Mouse (Mus musculus): Measurements from ENCODE around the gene Uqcrc1. TPM values are rescaled to one million over a fixed set of nuclear protein-coding genes. Genes with fewer than 3 reads are reported as not detected.
A peak's percentile ranks its signal among the peaks of the same experiment; 100 is the strongest.

The Uqcrc1 gene
- polyA plus RNA-seq, 1 experiment from 2014 or later, result 354 TPM

DNA sequence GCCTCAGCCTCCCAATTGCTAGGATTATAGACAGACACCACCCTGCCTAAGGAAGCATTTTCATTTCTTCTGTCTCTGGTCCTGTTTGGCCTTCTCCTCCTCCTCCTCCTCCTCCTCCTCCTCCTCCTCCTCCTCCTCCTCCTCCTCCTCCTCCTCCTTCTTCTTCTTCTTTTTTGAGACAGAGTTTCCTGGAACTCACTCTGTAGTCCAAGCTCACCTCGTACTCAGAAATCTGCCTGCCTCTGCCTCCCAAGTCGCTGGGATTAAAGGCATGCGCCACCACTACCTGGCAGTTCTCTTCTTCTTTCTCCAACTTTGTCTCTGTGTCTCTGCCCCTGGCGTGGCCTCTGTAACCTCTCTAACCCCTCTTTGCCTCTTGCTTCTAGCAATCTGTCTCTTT lies 49.3 kb downstream of the Uqcrc1 start, which contains the start of gene Ucn2:
Gene Ucn2 (plus strand): TSS at position 301 of the 400 bp plus-strand sequence.
- Histone ChIP-seq H3K27ac (no peak within 1 kb of the TSS), H3K36me3 (no peaks in the 10 kb centered on the region), H3K9me3 (replicated peaks) (no peaks in the 10 kb centered on the region), H3K4me2 (no peak within 1 kb of the TSS), H3K4me1 (replicated peaks) (peaks cover 49% of the 10 kb centered on the region), H3K27me3 (0 out of 2 replicates have a peak, but pooled peaks cover 7% of the 10 kb centered on the region), H3K9ac (no peak within 1 kb of the TSS), H3K4me3 (replicated peaks) (no peak within 1 kb of the TSS)
- WGBS (ENCODE audit: insufficient replicate concordance), result 55% methylated on average over 4 of the region's 4 CpGs
- DNase-seq, result no peak
- ATAC-seq (ENCODE audit: low read depth), result no peak

DNA sequence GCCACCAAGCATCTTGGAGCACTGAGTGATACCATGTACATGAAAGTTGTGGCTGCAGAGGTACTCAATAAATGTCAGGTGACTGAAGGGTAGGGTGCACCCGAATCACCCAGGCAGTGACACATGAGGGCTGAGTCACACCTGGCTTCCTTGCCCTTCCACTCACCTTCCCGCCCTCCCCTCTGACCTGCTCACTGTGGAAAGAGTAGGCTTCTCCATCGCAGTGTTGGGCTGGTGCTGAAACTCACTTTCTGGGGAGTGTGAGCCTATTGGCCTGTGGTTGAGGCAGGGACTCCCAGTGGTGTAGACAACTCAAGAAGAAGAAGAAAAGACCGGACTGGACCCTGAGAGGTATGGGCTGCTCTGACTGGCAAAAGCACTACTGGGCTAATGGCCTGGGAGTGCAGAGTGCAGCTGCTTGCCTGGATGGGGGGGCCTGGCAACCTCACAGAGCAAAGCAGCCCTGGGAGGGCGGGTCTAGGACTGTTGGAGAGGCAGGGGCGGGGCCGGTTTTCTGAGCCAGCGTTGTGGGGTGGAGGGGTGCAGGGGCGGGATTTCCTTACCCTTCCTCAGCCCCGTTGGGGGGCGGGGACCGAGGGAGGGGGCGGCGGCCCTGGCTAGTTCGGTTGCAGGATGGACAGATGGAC lies 51.4 kb downstream of the Uqcrc1 start:
- WGBS (ENCODE audit: insufficient replicate concordance), result 19% methylated on average over 14 of the region's 15 CpGs
- ATAC-seq (ENCODE audit: low read depth), result no peak
- H3K4me1 ChIP-seq (replicated peaks), result peaks cover 64% of the 10 kb centered on the region
- H3K4me3 ChIP-seq (replicated peaks), result no peak overlapping the region
- 0 out of 2 replicates have a peak overlapping the region, but pooled peaks have one; percentile 21 for H3K4me2 ChIP-seq
- no peaks in the 10 kb centered on the region for H3K36me3 ChIP-seq
- H3K27me3 ChIP-seq, result 0 out of 2 replicates have a peak, but pooled peaks cover 7% of the 10 kb centered on the region
- peak; percentile 45 for DNase-seq
- H3K9me3 ChIP-seq (replicated peaks), result no peaks in the 10 kb centered on the region
- H3K27ac ChIP-seq, result no peak overlapping the region
- H3K9ac ChIP-seq, result no peak overlapping the region

DNA sequence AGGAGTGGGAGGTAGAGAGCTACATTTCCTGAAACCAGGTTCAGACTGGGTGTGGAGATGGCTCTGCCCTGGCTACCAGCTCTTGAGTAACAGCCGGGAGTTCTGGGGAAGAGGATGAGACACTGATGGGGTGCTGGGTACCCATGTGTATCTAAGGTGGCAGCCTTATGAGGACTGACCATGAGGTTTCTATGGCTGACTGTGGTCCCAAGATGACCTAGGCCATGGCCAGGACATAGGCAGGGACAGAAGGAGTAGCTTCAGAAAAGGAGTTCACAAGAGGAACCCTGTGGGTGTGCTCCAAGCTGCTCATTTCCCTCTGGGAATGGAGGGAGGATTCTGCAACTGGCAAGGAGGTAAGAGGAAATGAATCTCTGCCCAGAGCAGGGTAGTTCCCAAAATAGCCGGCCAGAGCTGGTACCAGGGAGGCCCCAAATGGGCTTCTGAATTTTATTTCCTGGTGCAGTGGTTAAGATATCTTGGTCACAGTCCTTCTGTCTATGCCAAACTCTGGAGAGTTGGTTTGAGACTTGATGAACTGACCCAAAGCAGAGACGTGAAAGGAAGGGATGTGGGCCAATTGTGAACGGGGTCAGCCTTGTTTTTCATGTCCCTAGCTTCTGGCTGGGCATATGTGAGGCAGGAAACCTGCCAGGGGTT lies 53.5 kb downstream of the Uqcrc1 start:
- Histone ChIP-seq H3K27me3 (0 out of 2 replicates have a peak, but pooled peaks cover 3% of the 10 kb centered on the region), H3K4me2 (no peak overlapping the region), H3K4me3 (replicated peaks) (no peak overlapping the region), H3K36me3 (no peaks in the 10 kb centered on the region), H3K4me1 (replicated peaks) (peaks cover 59% of the 10 kb centered on the region), H3K27ac (peak overlapping the region; percentile 23; the same call in 1 of the 2 replicates), H3K9ac (no peak overlapping the region), H3K9me3 (replicated peaks) (no peaks in the 10 kb centered on the region)
- ATAC-seq (ENCODE audit: low read depth) (no peak), DNase-seq (no peak)
- 63% methylated on average over 4 of the region's 4 CpGs for WGBS (ENCODE audit: insufficient replicate concordance)

DNA sequence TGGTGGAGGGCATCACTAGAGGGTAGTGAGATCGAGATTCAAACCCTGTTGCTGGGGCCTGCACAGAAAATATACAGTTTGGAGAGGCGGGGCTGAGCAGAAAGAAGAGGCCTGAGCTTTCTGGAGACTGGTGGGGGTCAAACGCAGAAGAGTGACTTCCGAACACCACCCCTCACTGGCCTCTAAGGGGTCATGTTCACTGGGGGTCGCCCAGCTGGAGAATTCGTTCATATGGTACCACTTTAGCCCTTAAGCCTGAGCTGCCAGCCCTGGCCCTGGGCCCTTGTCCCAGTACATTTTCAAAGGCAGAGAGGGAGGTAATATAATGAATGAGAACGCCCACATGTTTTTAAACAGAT lies 54.0 kb downstream of the Uqcrc1 start:
- H3K27ac ChIP-seq, result peak overlapping the region; percentile 23; the same call in 1 of the 2 replicates
- DNase-seq (no peak), ATAC-seq (ENCODE audit: low read depth) (no peak)
- no peak overlapping the region for H3K4me3 ChIP-seq (replicated peaks)
- H3K9ac ChIP-seq, result 0 out of 2 replicates have a peak overlapping the region, but pooled peaks have one; percentile 60
- no peaks in the 10 kb centered on the region for H3K9me3 ChIP-seq (replicated peaks)
- no peaks in the 10 kb centered on the region for H3K27me3 ChIP-seq
- WGBS (ENCODE audit: insufficient replicate concordance), result 71% methylated on average over 7 of the region's 7 CpGs
- peak overlapping the region; percentile 91 for H3K4me2 ChIP-seq
- peaks cover 64% of the 10 kb centered on the region for H3K4me1 ChIP-seq (replicated peaks)
- H3K36me3 ChIP-seq, result no peaks in the 10 kb centered on the region

DNA sequence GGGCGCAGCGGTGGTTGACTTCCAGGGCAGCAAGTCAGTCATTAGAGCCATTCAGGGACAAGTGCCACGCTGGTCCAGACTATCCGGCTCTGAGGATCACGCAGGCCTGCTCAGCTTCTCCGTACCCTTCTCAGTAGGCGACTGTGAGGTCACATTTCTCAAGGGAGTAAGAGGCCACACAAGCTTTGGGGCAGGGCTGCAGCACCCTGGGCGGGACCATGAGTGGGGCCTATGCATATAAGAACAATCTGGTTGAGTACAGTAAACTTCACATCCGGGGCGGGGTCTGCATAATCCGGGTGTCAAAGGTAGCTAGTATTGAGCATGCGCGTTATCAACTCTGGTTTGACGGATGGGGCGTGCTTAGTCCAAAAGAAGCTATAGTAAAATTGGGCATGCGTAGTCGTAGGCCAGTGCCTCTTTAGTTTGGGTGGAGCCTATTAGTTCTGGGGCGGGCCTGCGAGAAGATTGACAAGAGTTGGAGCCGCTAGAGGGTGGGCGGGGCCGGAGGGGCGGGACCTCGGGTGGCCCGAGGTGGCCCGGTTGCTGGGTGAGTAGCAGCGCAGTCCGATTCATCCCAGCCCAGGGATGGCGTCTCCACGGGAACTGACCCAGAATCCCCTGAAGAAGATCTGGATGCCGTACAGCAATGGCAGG lies 55.1 kb downstream of the Uqcrc1 start, which contains the start of gene Pfkfb4:
Gene Pfkfb4 (plus strand): TSS at position 351 of the 657 bp plus-strand sequence.
- Histone ChIP-seq H3K9ac (peak within 1 kb of the TSS; percentile 65), H3K4me3 (replicated peaks) (peak within 1 kb of the TSS; percentile 65), H3K9me3 (replicated peaks) (no peaks in the 10 kb centered on the region), H3K27ac (peak within 1 kb of the TSS; percentile 77), H3K4me2 (peak within 1 kb of the TSS; percentile 91), H3K27me3 (no peaks in the 10 kb centered on the region), H3K4me1 (replicated peaks) (peaks cover 76% of the 10 kb centered on the region), H3K36me3 (no peaks in the 10 kb centered on the region)
- DNase-seq (peak; percentile 97), ATAC-seq (ENCODE audit: low read depth) (peak; percentile 96)
- WGBS (ENCODE audit: insufficient replicate concordance), result 2% methylated on average over 31 of the region's 31 CpGs

DNA sequence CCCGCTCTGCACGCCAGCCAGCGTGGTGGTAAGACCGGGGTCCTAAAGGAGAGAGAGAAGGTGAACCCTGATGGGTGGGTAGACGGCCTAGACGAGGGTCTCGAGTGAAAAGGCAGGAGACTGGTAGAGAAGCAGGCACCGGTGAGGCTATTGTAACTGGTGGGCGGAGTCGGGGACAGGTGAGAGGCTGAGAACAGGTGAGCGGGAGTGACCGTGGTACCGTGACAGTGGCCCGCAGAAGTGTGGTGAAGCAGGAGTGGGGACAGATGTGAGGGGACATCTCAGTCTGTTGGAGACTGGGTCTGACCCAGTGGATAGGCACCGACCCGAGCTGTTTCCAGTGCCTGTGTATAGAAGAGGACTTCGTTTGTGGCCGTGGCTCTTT lies 55.6 kb downstream of the Uqcrc1 start:
- H3K27ac ChIP-seq, result no peak overlapping the region
- no peaks in the 10 kb centered on the region for H3K9me3 ChIP-seq (replicated peaks)
- H3K36me3 ChIP-seq, result no peaks in the 10 kb centered on the region
- H3K4me3 ChIP-seq (replicated peaks), result peak overlapping the region; percentile 65
- peak overlapping the region; percentile 65 for H3K9ac ChIP-seq
- no peaks in the 10 kb centered on the region for H3K27me3 ChIP-seq
- no peak for DNase-seq
- 15% methylated on average over 18 of the region's 18 CpGs for WGBS (ENCODE audit: insufficient replicate concordance)
- peaks cover 77% of the 10 kb centered on the region for H3K4me1 ChIP-seq (replicated peaks)
- peak overlapping the region; percentile 91 for H3K4me2 ChIP-seq
- ATAC-seq (ENCODE audit: low read depth), result no peak

DNA sequence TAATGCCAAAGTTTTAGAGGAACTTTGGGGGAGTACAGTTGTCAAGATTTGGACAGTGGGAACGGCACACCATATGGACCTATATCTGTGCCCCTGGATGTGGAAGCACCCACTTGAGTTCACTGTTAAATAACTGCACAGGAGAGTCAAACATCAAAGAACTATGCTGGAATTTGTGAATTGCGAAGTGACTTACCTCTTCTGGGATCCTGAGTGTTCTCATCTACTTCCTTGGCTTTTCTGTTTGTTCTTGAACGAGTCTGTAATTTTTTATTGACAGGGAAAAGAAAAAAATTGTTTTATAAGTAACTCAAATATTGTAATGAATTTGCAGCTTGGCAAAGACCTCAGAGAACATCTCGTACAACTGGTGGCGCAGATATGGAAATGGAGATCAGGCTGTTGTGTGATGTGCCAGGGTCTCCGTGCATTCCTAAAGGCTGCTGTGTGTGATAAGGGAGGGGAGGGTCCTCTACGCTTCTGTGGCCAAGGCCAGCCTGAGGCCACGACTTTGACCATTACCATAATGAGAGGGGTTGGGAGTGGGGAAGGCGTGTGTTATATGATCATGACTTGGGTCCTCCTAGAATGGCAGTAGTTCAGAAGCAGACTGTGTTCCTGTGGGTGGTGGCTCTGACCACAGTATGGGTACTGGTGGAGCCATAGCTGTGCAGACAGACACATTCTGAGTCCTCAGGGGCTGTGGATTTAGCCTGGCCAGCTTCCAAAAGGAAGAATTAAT lies 56.4 kb downstream of the Uqcrc1 start:
- Histone ChIP-seq H3K36me3 (no peaks in the 10 kb centered on the region), H3K9me3 (replicated peaks) (no peaks in the 10 kb centered on the region), H3K4me1 (replicated peaks) (peaks cover 75% of the 10 kb centered on the region), H3K27ac (no peak overlapping the region), H3K4me2 (peak overlapping the region; percentile 91), H3K4me3 (replicated peaks) (peak overlapping the region; percentile 65), H3K27me3 (no peaks in the 10 kb centered on the region), H3K9ac (0 out of 2 replicates have a peak overlapping the region, but pooled peaks have one; percentile 65)
- ATAC-seq (ENCODE audit: low read depth) (no peak), DNase-seq (no peak)
- WGBS (ENCODE audit: insufficient replicate concordance), result 42% methylated on average over 9 of the region's 9 CpGs

DNA sequence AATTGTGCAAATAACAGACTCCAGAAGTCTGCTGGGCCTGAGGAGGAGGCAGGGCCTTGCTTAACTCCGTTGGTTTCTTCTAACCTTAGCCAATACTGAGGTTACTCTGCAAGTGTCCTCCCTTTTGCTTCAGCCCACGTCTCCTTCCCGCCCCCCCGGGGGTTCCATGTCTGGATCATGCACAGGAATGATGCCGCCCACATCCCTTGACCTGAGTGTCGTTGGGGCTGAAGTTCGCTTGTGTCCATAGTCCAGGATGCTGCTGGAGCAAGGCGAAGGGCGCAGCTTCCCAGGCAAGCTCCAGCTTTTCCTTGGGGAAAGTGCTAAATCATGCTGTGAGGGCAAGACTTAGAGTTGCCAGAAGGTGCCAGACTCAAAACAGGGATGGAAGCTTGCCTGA lies 60.0 kb downstream of the Uqcrc1 start:
- Histone ChIP-seq H3K36me3 (no peaks in the 10 kb centered on the region), H3K9me3 (replicated peaks) (no peaks in the 10 kb centered on the region), H3K9ac (no peak overlapping the region), H3K4me1 (replicated peaks) (peaks cover 46% of the 10 kb centered on the region), H3K4me2 (no peak overlapping the region), H3K27me3 (no peaks in the 10 kb centered on the region), H3K27ac (no peak overlapping the region), H3K4me3 (replicated peaks) (no peak overlapping the region)
- WGBS (ENCODE audit: insufficient replicate concordance), result 64% methylated on average over 9 of the region's 9 CpGs
- no peak for DNase-seq
- no peak for ATAC-seq (ENCODE audit: low read depth)

DNA sequence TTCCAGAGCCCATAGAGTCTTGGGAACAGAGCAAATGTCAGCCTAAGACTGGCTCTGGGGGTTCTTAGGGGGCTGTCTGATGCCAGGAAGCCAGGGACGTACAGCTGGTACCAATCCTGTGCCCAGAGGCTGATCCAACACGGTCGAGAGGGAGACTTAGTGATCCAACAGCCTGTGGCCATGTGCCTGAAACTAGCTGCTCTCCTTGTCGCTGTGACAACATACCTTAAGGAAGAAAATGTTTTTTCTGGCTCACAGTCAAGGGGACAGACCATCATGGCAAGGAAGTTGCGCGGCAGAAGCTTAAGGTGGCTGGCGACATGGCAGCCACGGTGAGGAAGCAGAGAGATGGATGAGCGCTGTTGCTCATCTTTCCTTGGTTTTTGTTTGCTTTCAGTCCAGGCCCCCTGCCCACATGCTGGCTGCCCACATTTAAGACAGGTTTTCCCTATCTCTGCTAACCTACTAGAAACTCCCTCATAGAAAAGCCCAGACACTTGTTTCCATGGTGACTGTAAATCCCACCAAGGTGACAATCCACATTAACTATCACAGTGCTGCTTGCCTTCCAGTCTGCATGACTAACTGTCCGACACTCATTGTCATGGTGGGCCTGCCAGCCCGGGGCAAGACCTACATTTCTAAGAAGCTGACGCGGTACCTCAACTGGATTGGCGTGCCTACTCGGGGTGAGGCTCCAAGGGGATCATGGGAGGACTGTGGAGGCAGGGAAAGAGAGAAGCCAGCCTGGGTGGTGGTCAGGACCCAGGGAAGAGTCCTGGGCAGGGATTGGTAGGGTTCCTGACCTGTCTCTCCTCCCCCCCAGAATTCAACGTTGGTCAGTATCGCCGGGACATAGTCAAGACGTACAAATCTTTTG lies 62.1 kb downstream of the Uqcrc1 start:
- no peak for ATAC-seq (ENCODE audit: low read depth)
- H3K27ac ChIP-seq, result no peak overlapping the region; the same call in 1 of the 2 replicates
- WGBS (ENCODE audit: insufficient replicate concordance), result 62% methylated on average over 19 of the region's 19 CpGs

DNA sequence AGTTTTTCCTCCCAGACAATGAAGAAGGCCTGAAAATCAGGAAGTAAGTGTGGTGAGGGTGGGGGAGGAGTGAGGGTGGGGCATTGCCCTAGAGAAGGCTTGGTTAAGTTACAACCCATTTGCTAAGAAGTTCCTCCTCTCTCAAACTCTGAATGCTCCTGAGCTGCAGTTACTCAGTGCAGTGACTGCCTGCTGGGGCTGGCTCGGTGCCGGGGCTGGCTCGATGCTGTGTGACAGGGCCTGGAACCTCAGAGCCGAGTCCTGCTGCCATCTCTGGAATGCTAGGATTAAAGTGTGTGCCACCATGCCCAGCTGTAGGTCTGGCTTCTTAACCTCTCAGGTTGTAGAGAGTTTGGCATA lies 62.7 kb downstream of the Uqcrc1 start:
- Histone ChIP-seq H3K4me1 (replicated peaks) (peaks cover 30% of the 10 kb centered on the region), H3K9ac (no peak overlapping the region), H3K36me3 (no peaks in the 10 kb centered on the region), H3K9me3 (replicated peaks) (no peaks in the 10 kb centered on the region), H3K4me2 (no peak overlapping the region), H3K27ac (no peak overlapping the region; the same call in 1 of the 2 replicates), H3K27me3 (no peaks in the 10 kb centered on the region), H3K4me3 (replicated peaks) (no peak overlapping the region)
- DNase-seq, result no peak
- ATAC-seq (ENCODE audit: low read depth), result no peak
- 26% methylated on average over 4 of the region's 4 CpGs for WGBS (ENCODE audit: insufficient replicate concordance)

More for the DNA sequence above, 62.1 kb downstream of the Uqcrc1 start:
- Histone ChIP-seq H3K4me3 (replicated peaks) (no peak overlapping the region), H3K4me2 (no peak overlapping the region), H3K9ac (no peak overlapping the region), H3K36me3 (no peaks in the 10 kb centered on the region), H3K4me1 (replicated peaks) (peaks cover 30% of the 10 kb centered on the region), H3K27me3 (no peaks in the 10 kb centered on the region), H3K9me3 (replicated peaks) (no peaks in the 10 kb centered on the region)
- no peak for DNase-seq
